Mouse (Mus musculus) frontal cortex, adult (tissue): ENCODE results near the gene Spats1.

ENCODE experiments used
- ATAC-seq: cut with Nextera tagmentation; 2 replicates; pipeline ENCODE4 v1.9.2; 2017; ENCODE audit warnings: mild to moderate bottlenecking, moderate library complexity, mixed read lengths; ENCODE audit not compliant: low TSS enrichment

The Spats1 gene

DNA sequence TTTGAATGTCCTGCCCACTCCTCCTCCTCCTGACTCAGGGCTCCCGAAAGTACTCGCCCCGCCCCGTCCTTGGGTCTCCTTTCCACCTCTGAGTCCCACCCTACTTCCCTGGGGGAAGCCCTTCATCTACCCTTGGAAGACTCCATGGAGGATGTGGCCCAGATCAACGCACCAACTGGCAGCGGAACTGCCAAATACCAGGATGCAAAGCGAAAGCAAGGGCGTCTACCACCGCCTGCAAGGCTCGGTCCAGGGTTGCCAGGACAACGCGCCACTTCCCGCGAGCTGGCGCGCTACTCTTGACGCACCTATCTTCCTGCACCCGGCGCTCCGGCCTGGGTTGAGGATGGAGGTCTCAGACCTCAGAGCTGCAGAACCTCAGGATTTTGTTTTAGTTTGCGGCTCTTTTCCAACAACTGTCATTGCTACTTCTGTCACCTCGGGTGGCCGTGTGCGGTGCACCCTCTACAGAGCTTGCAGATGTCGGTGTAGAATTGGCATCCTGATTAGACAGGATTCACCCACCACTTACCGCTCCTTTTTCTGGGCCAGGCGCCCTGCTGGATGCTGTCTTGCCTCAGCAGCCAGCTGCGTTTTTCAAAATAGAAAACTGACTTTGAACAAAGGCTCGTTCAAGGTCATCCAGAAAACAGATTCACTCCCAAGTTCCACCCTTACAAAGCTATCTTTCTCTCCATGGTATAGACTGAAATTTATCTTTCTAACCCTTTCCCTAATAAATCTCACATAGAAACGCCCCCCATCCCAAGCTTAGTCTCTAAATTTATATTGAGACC, at the start of gene Spats1:
Gene Spats1, minus strand, starts transcription at position 747 of the 797 bp plus-strand sequence.
- ATAC-seq, result peak; percentile 80

DNA sequence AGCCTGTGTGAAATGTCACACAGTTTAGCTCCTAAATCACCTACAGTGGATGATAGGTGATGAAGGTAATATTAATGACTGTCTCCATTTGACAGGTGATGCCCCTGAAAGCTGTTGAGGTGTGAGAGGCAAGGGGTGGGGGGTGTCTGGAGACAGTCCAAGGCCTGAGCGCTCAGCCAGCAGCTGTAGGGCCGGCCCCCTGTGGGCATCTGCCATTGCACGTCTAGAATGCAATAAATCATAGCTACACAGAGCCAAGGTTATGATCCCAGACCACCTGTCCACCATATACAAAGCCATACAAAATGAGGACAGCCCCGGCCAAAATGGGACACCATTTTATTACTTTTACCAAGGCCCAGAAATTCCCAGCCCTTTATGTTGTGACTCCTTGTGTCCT, 49.7 kb upstream of the Spats1 start:
- no peak for ATAC-seq

GRCm38 (mm10) chr17:45523263-45523662, 48.0 kb upstream of the Spats1 start, which contains the start of gene Tcte1:
Gene Tcte1 (plus strand): TSS chr17:45523434.
- ATAC-seq, result no peak

DNA sequence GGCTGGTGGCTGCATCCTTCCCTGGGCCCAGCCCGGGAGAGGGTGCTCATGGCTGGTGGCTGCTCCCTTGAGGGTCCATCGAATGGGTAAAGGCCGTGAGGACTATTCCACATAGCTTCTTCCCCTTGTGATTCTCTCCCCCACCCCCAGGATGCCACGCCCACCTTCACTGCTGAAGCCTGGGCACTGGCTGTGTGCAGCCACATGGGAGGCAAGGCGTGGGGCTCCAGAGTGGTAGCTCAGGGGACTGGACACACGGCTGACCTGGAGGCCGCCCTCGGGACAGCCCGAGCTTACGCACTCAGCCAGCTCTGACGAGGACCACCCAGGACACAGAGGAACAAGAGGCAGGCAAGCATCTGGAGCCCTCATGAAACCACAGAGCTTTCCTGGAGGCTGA, 44.9 kb upstream of the Spats1 start:
- no peak for ATAC-seq

GRCm38 (mm10) chr17:45518766-45519475, 43.7 kb upstream of the Spats1 start:
- no peak for ATAC-seq

GRCm38 (mm10) chr17:45517549-45518215, 42.5 kb upstream of the Spats1 start:
- no peak for ATAC-seq

DNA sequence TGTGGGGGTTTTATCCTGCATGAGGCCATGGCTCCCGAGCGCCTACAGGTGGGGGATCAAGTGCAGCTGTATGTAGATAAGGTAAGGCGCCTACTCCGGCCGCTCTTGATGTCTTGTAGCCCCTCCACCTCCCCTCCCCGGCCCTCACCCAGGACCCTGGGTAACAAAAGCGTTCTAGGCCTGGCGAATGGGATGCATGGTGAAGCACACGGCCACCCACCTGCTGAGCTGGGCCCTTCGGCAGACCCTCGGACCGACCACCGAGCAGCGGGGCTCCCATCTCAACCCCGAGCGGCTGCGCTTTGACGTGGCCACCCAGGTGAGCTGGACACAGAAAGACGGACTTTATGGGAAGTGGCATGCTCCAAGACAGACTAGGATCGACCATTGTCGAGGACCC, 41.9 kb upstream of the Spats1 start:
- no peak for ATAC-seq

GRCm38 (mm10) chr17:45516488-45516887, 41.3 kb upstream of the Spats1 start:
- peak; percentile 65 for ATAC-seq

GRCm38 (mm10) chr17:45515806-45516205, 40.6 kb upstream of the Spats1 start:
- ATAC-seq, result no peak

DNA sequence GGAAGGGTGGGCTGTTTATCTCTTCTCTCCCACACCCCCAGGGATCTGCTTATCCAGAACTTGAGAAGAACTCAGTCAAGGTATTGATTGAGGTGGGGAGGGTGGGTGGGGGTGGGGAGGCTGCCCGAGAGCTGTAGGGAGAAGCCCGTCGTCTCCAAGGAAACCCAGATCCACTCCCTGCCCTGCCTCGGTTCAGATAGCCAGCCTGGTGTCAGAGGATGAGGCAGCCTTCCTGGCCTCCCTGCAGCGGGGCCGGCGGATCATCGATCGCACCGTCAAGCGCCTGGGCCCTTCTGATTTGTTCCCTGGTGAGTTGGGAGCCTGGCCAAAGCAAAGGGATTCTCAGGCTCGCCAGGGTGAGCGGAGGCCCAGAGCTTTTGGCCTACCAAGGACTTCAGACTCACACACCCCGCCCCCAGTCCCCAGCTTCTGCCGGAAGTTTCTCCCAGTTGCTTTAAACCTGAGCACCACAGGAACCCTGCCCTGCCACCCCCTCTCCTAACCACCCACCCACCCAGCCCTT, 40.0 kb upstream of the Spats1 start:
- no peak for ATAC-seq

- peak; percentile 50; the same call in 1 of the 2 replicates for ATAC-seq
These were observed 36.5 kb upstream of the Spats1 start for GRCm38 (mm10) chr17:45511757-45512156.

GRCm38 (mm10) chr17:45510871-45511270, 35.7 kb upstream of the Spats1 start:
- no peak for ATAC-seq

- peak; percentile 86 for ATAC-seq
These were observed 31.5 kb upstream of the Spats1 start, which contains the start of gene Aars2 for GRCm38 (mm10) chr17:45506700-45507189. Gene Aars2 (plus strand): TSS chr17:45506841.

- no peak for ATAC-seq
These were observed 30.8 kb upstream of the Spats1 start for GRCm38 (mm10) chr17:45505941-45506465.

GRCm38 (mm10) chr17:45503301-45503973, 28.2 kb upstream of the Spats1 start:
- ATAC-seq, result no peak

- no peak for ATAC-seq
These were observed 27.1 kb upstream of the Spats1 start for GRCm38 (mm10) chr17:45502324-45502723.

- ATAC-seq, result no peak
These were observed 25.8 kb upstream of the Spats1 start for GRCm38 (mm10) chr17:45500981-45501380.

GRCm38 (mm10) chr17:45499516-45499915, 24.3 kb upstream of the Spats1 start:
- no peak for ATAC-seq

GRCm38 (mm10) chr17:45498397-45498796, 23.2 kb upstream of the Spats1 start:
- ATAC-seq, result no peak

GRCm38 (mm10) chr17:45495398-45495797, 20.2 kb upstream of the Spats1 start:
- no peak for ATAC-seq

- ATAC-seq, result no peak
These were observed 15.4 kb upstream of the Spats1 start for GRCm38 (mm10) chr17:45490532-45491154.
